Mouse (Mus musculus) embryo, embryonic 10 days (tissue): ENCODE results near the gene Hist1h2br.
"Not testable (repeated sequence)": the region's sequence is repeated elsewhere in the genome, so short reads cannot be mapped to it uniquely, and the experiment has no call there.

Source experiments
- DNase-seq: peaks from one replicate; pipeline ENCODE4 v3.0.0-alpha.2; 2015; ENCODE audit warnings: low spot score

Gene Hist1h2br

GRCm38 (mm10) chr13:21846356-21846755 is 12.8 kb downstream of the Hist1h2br start:
- not testable (repeated sequence) for DNase-seq

GRCm38 (mm10) chr13:21847883-21848282 is 14.3 kb downstream of the Hist1h2br start:
- peak; percentile 78 for DNase-seq

GRCm38 (mm10) chr13:21850696-21851095 is 17.2 kb downstream of the Hist1h2br start:
- not testable (repeated sequence) for DNase-seq

- no peak for DNase-seq
Measured at GRCm38 (mm10) chr13:21852215-21852945, 18.8 kb downstream of the Hist1h2br start.

GRCm38 (mm10) chr13:21855146-21855545 is 21.6 kb downstream of the Hist1h2br start:
- peak; percentile 85 for DNase-seq

GRCm38 (mm10) chr13:21855698-21856162 is 22.2 kb downstream of the Hist1h2br start:
- DNase-seq = peak; percentile 65

GRCm38 (mm10) chr13:21861608-21862007 is 28.1 kb downstream of the Hist1h2br start:
- peak; percentile 76 for DNase-seq

GRCm38 (mm10) chr13:21865503-21865902 is 32.0 kb downstream of the Hist1h2br start:
- DNase-seq = not testable (repeated sequence)

- no peak for DNase-seq
Measured at GRCm38 (mm10) chr13:21880735-21881134, 47.2 kb downstream of the Hist1h2br start.

- peak; percentile 86 for DNase-seq
Measured at GRCm38 (mm10) chr13:21881878-21882669, 48.5 kb downstream of the Hist1h2br start.

GRCm38 (mm10) chr13:21882760-21883405 is 49.3 kb downstream of the Hist1h2br start:
- DNase-seq = peak; percentile 87

GRCm38 (mm10) chr13:21883407-21883806 is 49.9 kb downstream of the Hist1h2br start:
- no peak for DNase-seq

GRCm38 (mm10) chr13:21884586-21884985 is 51.0 kb downstream of the Hist1h2br start:
- no peak for DNase-seq
